Mouse (Mus musculus) liver, postnatal 0 days (tissue): Measurements from ENCODE around the gene Gm44965.

Source experiments
- CTCF ChIP-seq: sonication (generic); IDR thresholded peaks from 2 replicates; pipeline ENCODE4 v1.5.1; 2016; ENCODE audit warnings: antibody characterized with exemption, low read depth
- EP300 ChIP-seq: IDR thresholded peaks from 2 replicates; pipeline ENCODE4 v1.6.1; 2016; ENCODE audit warnings: antibody characterized with exemption, low read depth, mild to moderate bottlenecking

- TF ChIP-seq CTCF = no peak
- TF ChIP-seq EP300 = no peak
These were observed 29.7 kb downstream of the Gm44965 start for GRCm38 (mm10) chr6:48623460-48623859.
